Mouse (Mus musculus): ENCODE data around the gene Sh3pxd2a.
A peak's percentile ranks its signal among the peaks of the same experiment; 100 is the strongest.

DNA sequence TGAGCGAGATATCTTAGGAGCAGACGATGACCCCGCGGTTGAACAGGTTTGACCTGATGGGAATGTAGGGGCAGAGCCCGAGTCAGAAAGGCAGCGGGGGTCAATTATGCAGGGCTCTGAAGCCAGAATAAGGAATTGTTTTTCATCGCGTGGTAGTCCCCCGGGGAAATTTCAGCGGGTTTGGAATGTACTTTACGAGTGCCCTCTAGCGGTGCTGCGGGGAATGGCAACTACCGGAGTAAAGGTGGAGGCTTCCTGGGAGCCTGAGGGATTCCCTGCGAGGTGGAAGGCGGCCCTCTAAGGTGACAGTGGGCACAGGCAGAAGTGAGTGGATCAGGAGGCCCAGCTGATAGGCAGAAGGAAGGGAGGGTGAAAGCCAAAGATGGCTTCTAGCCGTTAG lies 125.0 kb downstream of the Sh3pxd2a start:
- no peak for TF ChIP-seq POLR2A (IDR thresholded peaks at IDR 0.05; ENCODE audit: control insufficient read depth in 1 of 2, insufficient read depth in 1 of 2, low read depth in 1 of 2, low read length in 2 of 2, poor library complexity in 1 of 2)
- TF ChIP-seq CTCF (IDR thresholded peaks at IDR 0.05 in 2 of 3, conservative IDR thresholded peaks at IDR 0.05 in 1 of 3; ENCODE audit: control insufficient read depth in 1 of 3, insufficient read depth in 1 of 3, low read depth in 2 of 3, low read length in 3 of 3, poor library complexity in 1 of 3, severe bottlenecking in 1 of 3) = peak; percentile 87 to 92 (median 90)
- no peak for TF ChIP-seq BHLHE40 (IDR thresholded peaks at IDR 0.05; ENCODE audit: borderline replicate concordance, low read depth, low read length)
- TF ChIP-seq EP300 (IDR thresholded peaks at IDR 0.05; ENCODE audit: low read depth in 1 of 2, low read length in 2 of 2) = no peak
- TF ChIP-seq UBTF (IDR thresholded peaks at IDR 0.05; ENCODE audit: borderline replicate concordance, insufficient read depth, low read depth, low read length) = no peak
- TF ChIP-seq MAFK (IDR thresholded peaks at IDR 0.05; ENCODE audit: borderline replicate concordance, low read depth, low read length) = no peak
- no peak for TF ChIP-seq SIN3A (IDR thresholded peaks at IDR 0.05; ENCODE audit: low read length)
- no peak for TF ChIP-seq POLR2AphosphoS5 (IDR thresholded peaks at IDR 0.05; ENCODE audit: borderline replicate concordance, low read depth, low read length)
- TF ChIP-seq MYB (IDR thresholded peaks at IDR 0.05; ENCODE audit: low read depth, low read length) = no peak
- 0 out of 2 replicates have a peak, but pooled peaks have one; percentile 20 for TF ChIP-seq NELFE (IDR thresholded peaks at IDR 0.05; ENCODE audit: low read depth, low read length)
- no peak for TF ChIP-seq HCFC1 (IDR thresholded peaks at IDR 0.05; ENCODE audit: low read depth, low read length)
